Mouse (Mus musculus) forebrain, embryonic 16.5 days (tissue): ENCODE results near the gene Traf7. TPM values are rescaled to one million over a fixed set of nuclear protein-coding genes. Genes with fewer than 3 reads are reported as not detected.

Experiments
- ATAC-seq: fragments of 200-750 bp; cut with Nextera tagmentation; 2 replicates; pipeline ENCODE4 v1.8.0; 2017; ENCODE audit warnings: mild to moderate bottlenecking, moderate library complexity
- H3K27ac ChIP-seq: fragments of 300-500 bp; sonication (generic); 2 replicates; pipeline ENCODE4 v1.5.1; 2014; ENCODE audit warnings: low read length, control low read depth
- H3K27me3 ChIP-seq: fragments of 300-500 bp; sonication (generic); replicated peaks from 2 replicates; pipeline ENCODE4 v1.6.1; 2014; ENCODE audit warnings: low read length; ENCODE audit not compliant: control insufficient read depth, insufficient read depth
- H3K36me3 ChIP-seq: fragments of 300-500 bp; sonication (generic); 2 replicates; pipeline ENCODE4 v1.6.1; 2014; ENCODE audit not compliant: control insufficient read depth, insufficient read depth
- H3K4me1 ChIP-seq: fragments of 300-500 bp; sonication (generic); replicated peaks from 2 replicates; pipeline ENCODE4 v1.6.1; 2014; ENCODE audit warnings: low read length; ENCODE audit not compliant: control insufficient read depth, insufficient read depth
- H3K4me2 ChIP-seq: fragments of 300-500 bp; sonication (generic); 2 replicates; pipeline ENCODE4 v1.6.1; 2014; ENCODE audit warnings: mild to moderate bottlenecking, low read length, control low read depth
- H3K4me3 ChIP-seq: fragments of 300-500 bp; sonication (generic); replicated peaks from 2 replicates; pipeline ENCODE4 v1.5.1; 2014; ENCODE audit warnings: mild to moderate bottlenecking, low read length, control low read depth
- H3K9ac ChIP-seq: fragments of 300-500 bp; sonication (generic); replicated peaks from 2 replicates; pipeline ENCODE4 v1.6.1; 2014; ENCODE audit warnings: low read depth, low read length, control low read depth
- H3K9me3 ChIP-seq: fragments of 300-500 bp; sonication (generic); 2 replicates; pipeline ENCODE4 v1.6.1; 2016; ENCODE audit warnings: low read length; ENCODE audit not compliant: control insufficient read depth
- WGBS: fragments of 180-500 bp; shearing (Covaris S2); extraction: QIAGEN DNeasy Blood & Tissue Kit; methylation state at CpG from one replicate; pipeline ENCODE4 v1.1.7; 2014; 5-methylcytosine and 5-hydroxymethylcytosine counted together
- polyA plus RNA-seq: library from polyadenylated mRNA; unstranded; fragments of >200 nt; fragmentation: Nextera tagmentation; extraction: Ambion mirVana; gene quantifications from 2 replicates; pipeline ENCODE4 v1.2.1, GENCODE M21; 2015

Gene Traf7
- polyA plus RNA-seq, 1 experiment from 2014 or later: 121 TPM

GRCm38 (mm10) chr17:24534160-24534718 lies 6.5 kb upstream of the Traf7 start, which contains the start of gene Rab26:
Rab26 (minus strand) TSS chr17:24534210.
- ATAC-seq: no peak
- peak within 1 kb of the TSS; percentile 39 for H3K4me3 ChIP-seq
- H3K4me1 ChIP-seq: peaks cover 54% of the 10 kb centered on the region
- H3K36me3 ChIP-seq: no peaks in the 10 kb centered on the region
- H3K27me3 ChIP-seq: no peaks in the 10 kb centered on the region
- H3K27ac ChIP-seq: no peak within 1 kb of the TSS
- H3K9me3 ChIP-seq: no peaks in the 10 kb centered on the region
- peak within 1 kb of the TSS; percentile 60 for H3K9ac ChIP-seq
- 82% methylated on average over 8 of the region's 8 CpGs for WGBS
- peak within 1 kb of the TSS; percentile 75 for H3K4me2 ChIP-seq

- peak overlapping the region; percentile 39 for H3K4me3 ChIP-seq
- peak overlapping the region; percentile 75 for H3K4me2 ChIP-seq
- peaks cover 61% of the 10 kb centered on the region for H3K4me1 ChIP-seq
- 5% methylated on average over 53 of the region's 53 CpGs for WGBS
- no peak overlapping the region for H3K27ac ChIP-seq
- no peaks in the 10 kb centered on the region for H3K36me3 ChIP-seq
- H3K9ac ChIP-seq: peak overlapping the region; percentile 60
- peak; percentile 67 for ATAC-seq
- no peaks in the 10 kb centered on the region for H3K27me3 ChIP-seq
- H3K9me3 ChIP-seq: no peaks in the 10 kb centered on the region
These were observed 5.6 kb upstream of the Traf7 start for GRCm38 (mm10) chr17:24533099-24533992.

GRCm38 (mm10) chr17:24532045-24532444 lies 4.3 kb upstream of the Traf7 start:
- Histone ChIP-seq H3K27ac (no peak overlapping the region), H3K9ac (no peak overlapping the region), H3K27me3 (no peaks in the 10 kb centered on the region), H3K4me2 (no peak overlapping the region), H3K4me3 (no peak overlapping the region), H3K4me1 (peaks cover 51% of the 10 kb centered on the region), H3K36me3 (no peaks in the 10 kb centered on the region), H3K9me3 (no peaks in the 10 kb centered on the region)
- ATAC-seq: no peak
- 79% methylated on average over 7 of the region's 7 CpGs for WGBS

GRCm38 (mm10) chr17:24531064-24531463 lies 3.3 kb upstream of the Traf7 start:
- no peak overlapping the region for H3K4me3 ChIP-seq
- WGBS: 77% methylated on average over 3 of the region's 3 CpGs
- no peaks in the 10 kb centered on the region for H3K27me3 ChIP-seq
- H3K9me3 ChIP-seq: no peaks in the 10 kb centered on the region
- no peak overlapping the region for H3K27ac ChIP-seq
- peaks cover 55% of the 10 kb centered on the region for H3K4me1 ChIP-seq
- H3K9ac ChIP-seq: no peak overlapping the region
- no peak for ATAC-seq
- H3K4me2 ChIP-seq: no peak overlapping the region
- no peaks in the 10 kb centered on the region for H3K36me3 ChIP-seq

- H3K27ac ChIP-seq: no peak overlapping the region
- H3K4me2 ChIP-seq: peak overlapping the region; percentile 88
- no peaks in the 10 kb centered on the region for H3K27me3 ChIP-seq
- no peak overlapping the region; the same call in 1 of the 2 replicates for H3K4me3 ChIP-seq
- 27% methylated on average over 8 of the region's 8 CpGs for WGBS
- H3K36me3 ChIP-seq: no peaks in the 10 kb centered on the region
- no peaks in the 10 kb centered on the region for H3K9me3 ChIP-seq
- no peak for ATAC-seq
- peak overlapping the region; percentile 74 for H3K9ac ChIP-seq
- H3K4me1 ChIP-seq: peaks cover 55% of the 10 kb centered on the region
These were observed 2.8 kb upstream of the Traf7 start for GRCm38 (mm10) chr17:24530361-24531050.

- peaks cover 57% of the 10 kb centered on the region for H3K4me1 ChIP-seq
- H3K36me3 ChIP-seq: no peaks in the 10 kb centered on the region
- H3K27ac ChIP-seq: no peak overlapping the region
- peak overlapping the region; percentile 74 for H3K9ac ChIP-seq
- no peaks in the 10 kb centered on the region for H3K27me3 ChIP-seq
- peak overlapping the region; percentile 88 for H3K4me2 ChIP-seq
- H3K4me3 ChIP-seq: peak overlapping the region; percentile 67
- 23% methylated on average over 5 of the region's 5 CpGs for WGBS
- H3K9me3 ChIP-seq: no peaks in the 10 kb centered on the region
- ATAC-seq: no peak
These were observed 2.1 kb upstream of the Traf7 start for GRCm38 (mm10) chr17:24529883-24530282.

- no peaks in the 10 kb centered on the region for H3K27me3 ChIP-seq
- peaks cover 57% of the 10 kb centered on the region for H3K4me1 ChIP-seq
- H3K4me3 ChIP-seq: peak overlapping the region; percentile 67
- H3K9ac ChIP-seq: peak overlapping the region; percentile 74
- H3K27ac ChIP-seq: no peak overlapping the region; the same call in 1 of the 2 replicates
- no peaks in the 10 kb centered on the region for H3K36me3 ChIP-seq
- no peaks in the 10 kb centered on the region for H3K9me3 ChIP-seq
- no peak for ATAC-seq
- WGBS: 0% methylated on average over 4 of the region's 4 CpGs
- peak overlapping the region; percentile 88 for H3K4me2 ChIP-seq
These were observed 1.3 kb upstream of the Traf7 start for GRCm38 (mm10) chr17:24529007-24529451.

GRCm38 (mm10) chr17:24528560-24528918 lies 801 bp upstream of the Traf7 start:
- H3K4me2 ChIP-seq: peak overlapping the region; percentile 88
- 0% methylated on average over 8 of the region's 8 CpGs for WGBS
- H3K4me3 ChIP-seq: peak overlapping the region; percentile 67
- peak overlapping the region; percentile 92 for H3K27ac ChIP-seq
- no peaks in the 10 kb centered on the region for H3K27me3 ChIP-seq
- peaks cover 55% of the 10 kb centered on the region for H3K4me1 ChIP-seq
- H3K9me3 ChIP-seq: no peaks in the 10 kb centered on the region
- H3K9ac ChIP-seq: peak overlapping the region; percentile 74
- ATAC-seq: no peak
- no peaks in the 10 kb centered on the region for H3K36me3 ChIP-seq

GRCm38 (mm10) chr17:24527315-24527714 lies 423 bp downstream of the Traf7 start:
- Histone ChIP-seq H3K27me3 (no peaks in the 10 kb centered on the region), H3K36me3 (no peaks in the 10 kb centered on the region), H3K27ac (peak overlapping the region; percentile 78), H3K4me1 (peaks cover 44% of the 10 kb centered on the region), H3K4me3 (peak overlapping the region; percentile 98), H3K4me2 (peak overlapping the region; percentile 63), H3K9me3 (no peaks in the 10 kb centered on the region), H3K9ac (peak overlapping the region; percentile 97)
- WGBS: under 1% methylated on average over 19 of the region's 19 CpGs
- peak; percentile 43 for ATAC-seq
